Mouse (Mus musculus) left cerebral cortex, postnatal 36 days (tissue): ENCODE results near the gene Rhcg. TPM values are rescaled to one million over a fixed set of nuclear protein-coding genes. Genes with fewer than 3 reads are reported as not detected.
A peak's percentile ranks its signal among the peaks of the same experiment; 100 is the strongest.

Experiments
- DNase-seq, 2 experiments: peaks; one replicate each; pipeline ENCODE4 v3.0.0; 2021 to 2022; ENCODE audit warnings: low spot score in 2 of 2, mixed read lengths in 1 of 2
- intact Hi-C: fragments of 180-260 bp; cut with DNase I; formaldehyde crosslinking; loops from one replicate; pipeline ENCODE4 v1.15.1; 2025
- total RNA-seq, 2 experiments: library from RNA; stranded (reverse); gene quantifications; 2 replicates each; pipeline ENCODE4 v1.2.3; 2021

Rhcg gene
- total RNA-seq, 2 experiments from 2014 or later: 0.82 to 1.4 TPM

GRCm38 (mm10) chr7:79607263-79607921 is 10.1 kb downstream of the Rhcg start:
- intact Hi-C loops: no loop called here
- DNase-seq: no peak

- intact Hi-C loops: no loop called here
- no peak for DNase-seq
These were observed 10.7 kb downstream of the Rhcg start for GRCm38 (mm10) chr7:79606766-79607165.

GRCm38 (mm10) chr7:79602006-79602405 is 15.5 kb downstream of the Rhcg start:
- intact Hi-C loops: no loop called here
- no peak for DNase-seq

GRCm38 (mm10) chr7:79600122-79600521 is 17.3 kb downstream of the Rhcg start:
- no peak for DNase-seq
- intact Hi-C loops: no loop called here

- intact Hi-C loops: loop anchor here (1.0 to 10.0 kb wide), 3 partner anchors 48 to 220 kb away; no protein-coding TSS in a partner anchor
- peak; percentile 78 to 81 for DNase-seq
These were observed 22.6 kb downstream of the Rhcg start for GRCm38 (mm10) chr7:79594854-79595253.

- intact Hi-C loops: loop anchor here (1.0 to 10.0 kb wide), 2 partner anchors 15 to 217 kb away; no protein-coding TSS in a partner anchor
- peak; percentile 78 to 83 for DNase-seq
These were observed 25.4 kb downstream of the Rhcg start for GRCm38 (mm10) chr7:79591812-79592731.

- intact Hi-C loops: loop anchor here (10.0 kb wide), 1 partner anchor 216 kb away; no protein-coding TSS in a partner anchor
These were observed 26.8 kb downstream of the Rhcg start for GRCm38 (mm10) chr7:79590560-79591110.

GRCm38 (mm10) chr7:79589763-79590559 is 27.5 kb downstream of the Rhcg start:
- intact Hi-C loops: loop anchor here (10.0 kb wide), 1 partner anchor 215 kb away; no protein-coding TSS in a partner anchor
- no peak for DNase-seq

More at GRCm38 (mm10) chr7:79590560-79591110, 26.8 kb downstream of the Rhcg start:
- DNase-seq: no peak

- intact Hi-C loops: no loop called here
- no peak for DNase-seq
These were observed 29.2 kb downstream of the Rhcg start for GRCm38 (mm10) chr7:79588284-79588683.

GRCm38 (mm10) chr7:79578851-79579241 is 38.6 kb downstream of the Rhcg start:
- intact Hi-C loops: no loop called here

GRCm38 (mm10) chr7:79577931-79578850 is 39.3 kb downstream of the Rhcg start:
- intact Hi-C loops: loop anchor here (1.0 kb wide), 1 partner anchor 14 kb away; no protein-coding TSS in a partner anchor
- DNase-seq: no peak

More at GRCm38 (mm10) chr7:79578851-79579241, 38.6 kb downstream of the Rhcg start:
- DNase-seq: no peak

- DNase-seq: peak in 1 of 2 experiments; percentile 49
- intact Hi-C loops: loop anchor here (1.0 kb wide), 1 partner anchor 15 kb away; no protein-coding TSS in a partner anchor
These were observed 40.2 kb downstream of the Rhcg start for GRCm38 (mm10) chr7:79577096-79577874.

GRCm38 (mm10) chr7:79576659-79577058 is 40.8 kb downstream of the Rhcg start:
- intact Hi-C loops: loop anchor here (1.0 kb wide), 1 partner anchor 16 kb away; no protein-coding TSS in a partner anchor

GRCm38 (mm10) chr7:79572191-79572818 is 45.2 kb downstream of the Rhcg start:
- intact Hi-C loops: no loop called here
- DNase-seq: no peak

More at GRCm38 (mm10) chr7:79576659-79577058, 40.8 kb downstream of the Rhcg start:
- peak in 1 of 2 experiments; percentile 51 for DNase-seq

GRCm38 (mm10) chr7:79568937-79569535 is 48.4 kb downstream of the Rhcg start:
- intact Hi-C loops: no loop called here
- DNase-seq: no peak

GRCm38 (mm10) chr7:79568212-79568611 is 49.2 kb downstream of the Rhcg start:
- DNase-seq: no peak
- intact Hi-C loops: no loop called here
